Mouse (Mus musculus) embryonic fibroblast, embryonic 13.5 days (primary cell): ENCODE data around the gene Scnn1a.

Experiments
- CTCF ChIP-seq: IDR thresholded peaks from 2 replicates; pipeline ENCODE4 v1.5.1; 2011; ENCODE audit warnings: mild to moderate bottlenecking, control low read depth, low read length, moderate library complexity, borderline replicate concordance; ENCODE audit not compliant: insufficient read depth
- POLR2A ChIP-seq: IDR thresholded peaks from 2 replicates; pipeline ENCODE4 v1.6.1; 2011; ENCODE audit warnings: low read depth, mild to moderate bottlenecking, control low read depth, low read length, moderate library complexity

DNA sequence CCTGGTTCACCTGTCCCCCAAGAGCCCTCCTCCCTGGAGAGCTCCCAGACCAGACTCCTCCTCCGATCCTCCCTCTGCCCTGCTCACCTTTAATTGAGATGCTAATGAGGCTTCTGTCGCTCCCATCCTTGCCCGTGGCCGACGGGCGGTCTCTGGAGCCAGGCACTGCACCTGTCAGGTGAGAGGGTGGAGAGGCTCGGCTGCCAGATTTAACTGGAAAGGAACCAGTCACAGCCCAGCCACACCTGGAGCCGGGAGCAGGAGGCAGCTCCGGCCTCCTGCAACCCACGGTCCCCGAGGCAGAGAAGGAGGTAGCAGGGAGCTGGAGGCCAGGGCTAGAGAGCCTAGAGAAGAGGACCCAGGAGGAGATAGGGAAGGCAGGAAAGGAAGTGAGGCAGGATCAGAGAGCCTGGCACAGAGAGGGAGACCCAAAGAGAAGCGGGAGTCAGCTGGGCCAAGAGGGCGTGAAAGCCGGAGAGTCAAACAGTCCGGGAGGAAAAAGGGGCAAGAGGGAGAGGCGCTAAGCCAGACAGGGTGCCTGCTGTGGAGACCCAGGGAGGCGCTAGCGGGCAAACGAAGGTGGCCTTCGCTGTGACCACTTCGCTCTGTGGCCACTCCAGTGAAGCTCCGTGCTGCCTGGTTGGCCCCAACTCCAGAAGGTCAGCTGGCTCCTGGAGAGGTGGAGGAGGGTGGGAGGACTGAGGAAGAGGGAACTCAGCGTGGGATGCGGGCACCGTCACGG is 826 bp downstream of the Scnn1a start:
- TF ChIP-seq CTCF (no peak), POLR2A (no peak)
